Mouse (Mus musculus): ENCODE results near the gene Bcl11a.

Bcl11a gene

GRCm38 (mm10) chr11:24162056-24162455 is 84.2 kb downstream of the Bcl11a start:
- no peak for DNase-seq

GRCm38 (mm10) chr11:24163072-24163471 is 85.2 kb downstream of the Bcl11a start:
- DNase-seq, result no peak

GRCm38 (mm10) chr11:24164065-24164464 is 86.2 kb downstream of the Bcl11a start:
- no peak for DNase-seq

GRCm38 (mm10) chr11:24171675-24172285 is 93.9 kb downstream of the Bcl11a start:
- peak; percentile 37 for DNase-seq

- no peak for DNase-seq
Observed at GRCm38 (mm10) chr11:24172585-24172984, 94.7 kb downstream of the Bcl11a start.

- DNase-seq, result no peak
Observed at GRCm38 (mm10) chr11:24174161-24174792, 96.4 kb downstream of the Bcl11a start.

- no peak for DNase-seq
Observed at GRCm38 (mm10) chr11:24177458-24177857, 99.6 kb downstream of the Bcl11a start.

- no peak for DNase-seq
Observed at GRCm38 (mm10) chr11:24178823-24179476, 101.1 kb downstream of the Bcl11a start.

- DNase-seq, result no peak
Observed at GRCm38 (mm10) chr11:24180040-24180439, 102.2 kb downstream of the Bcl11a start.

GRCm38 (mm10) chr11:24183501-24183900 is 105.6 kb downstream of the Bcl11a start:
- no peak for DNase-seq

- DNase-seq, result no peak
Observed at GRCm38 (mm10) chr11:24184932-24185331, 107.1 kb downstream of the Bcl11a start.

GRCm38 (mm10) chr11:24190411-24190810 is 112.6 kb downstream of the Bcl11a start:
- DNase-seq, result no peak

GRCm38 (mm10) chr11:24196460-24197190 is 118.8 kb downstream of the Bcl11a start:
- no peak for DNase-seq

- no peak for DNase-seq
Observed at GRCm38 (mm10) chr11:24197424-24197823, 119.6 kb downstream of the Bcl11a start.

GRCm38 (mm10) chr11:24199560-24199959 is 121.7 kb downstream of the Bcl11a start:
- no peak for DNase-seq

GRCm38 (mm10) chr11:24200310-24200709 is 122.5 kb downstream of the Bcl11a start:
- DNase-seq, result no peak

- no peak for DNase-seq
Observed at GRCm38 (mm10) chr11:24201223-24201622, 123.4 kb downstream of the Bcl11a start.

GRCm38 (mm10) chr11:24202641-24203361 is 124.9 kb downstream of the Bcl11a start:
- peak; percentile 71 for DNase-seq

GRCm38 (mm10) chr11:24203489-24203888 is 125.6 kb downstream of the Bcl11a start:
- no peak for DNase-seq

GRCm38 (mm10) chr11:24208951-24209351 is 131.1 kb downstream of the Bcl11a start:
- DNase-seq, result peak; percentile 80

- DNase-seq, result peak; percentile 55
Observed at GRCm38 (mm10) chr11:24214509-24215134, 136.8 kb downstream of the Bcl11a start.

- no peak for DNase-seq
Observed at GRCm38 (mm10) chr11:24217741-24218333, 140.0 kb downstream of the Bcl11a start.

Data from embryo, embryonic 11 days (tissue).